Mouse (Mus musculus): ENCODE results near the gene Snx21.

GRCm38 (mm10) chr2:164765841-164766240 is 19.8 kb upstream of the Snx21 start:
- TF ChIP-seq ZNF384 (IDR thresholded peaks at IDR 0.05; ENCODE audit: low read depth, low read length), result no peak
- TF ChIP-seq HCFC1 (IDR thresholded peaks at IDR 0.05; ENCODE audit: borderline replicate concordance, insufficient read depth, low read length), result no peak
- no peak for TF ChIP-seq MAFK (IDR thresholded peaks at IDR 0.05; ENCODE audit: insufficient read depth, low read depth, low read length)
